Mouse (Mus musculus) fat pad, adult 2 months (tissue): ENCODE results near the gene Tardbp.

Experiments used
- DNase-seq: peaks from one replicate; pipeline ENCODE4 v3.0.0-alpha.2; 2011; ENCODE audit warnings: low read depth, low spot score; ENCODE audit errors: extremely low read depth

Tardbp gene

DNA sequence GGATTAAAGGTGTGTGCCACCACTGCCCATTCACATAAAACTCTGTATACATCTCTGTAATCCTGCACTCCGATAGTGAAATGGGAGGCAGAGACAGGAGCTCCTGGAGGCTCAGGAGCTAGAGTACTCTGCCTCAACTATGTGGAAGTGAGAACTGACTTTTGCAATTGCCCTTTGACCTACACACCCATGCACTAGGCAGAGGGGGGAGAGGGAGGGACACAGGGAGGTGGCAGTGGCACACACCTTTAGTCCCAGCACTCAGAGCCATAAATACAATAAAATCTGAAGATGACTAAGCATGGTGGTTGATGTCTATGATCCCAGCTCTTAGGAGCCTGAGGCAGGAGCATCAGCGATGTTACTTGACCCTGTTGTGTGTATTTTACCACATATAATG lies 12.6 kb upstream of the Tardbp start:
- no peak for DNase-seq

DNA sequence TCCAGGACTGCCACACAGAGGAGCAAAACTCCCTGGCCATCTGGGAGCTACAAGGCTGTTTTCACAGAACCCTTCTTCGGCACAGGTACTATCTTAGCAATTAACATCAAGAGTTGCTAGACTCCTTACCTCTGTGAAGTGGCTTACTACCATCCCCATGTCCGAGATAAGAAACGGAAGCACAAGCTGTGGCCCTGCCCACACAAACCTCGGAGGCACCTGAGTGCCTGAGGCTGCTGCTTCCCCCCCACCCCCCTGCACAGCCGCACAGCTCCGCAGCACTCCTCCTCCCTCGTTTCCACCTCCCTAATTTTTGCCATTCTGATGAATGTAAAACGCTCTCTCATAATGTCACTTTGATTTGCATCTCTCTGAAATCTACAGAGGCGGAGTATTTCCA lies 11.5 kb upstream of the Tardbp start:
- no peak for DNase-seq

DNA sequence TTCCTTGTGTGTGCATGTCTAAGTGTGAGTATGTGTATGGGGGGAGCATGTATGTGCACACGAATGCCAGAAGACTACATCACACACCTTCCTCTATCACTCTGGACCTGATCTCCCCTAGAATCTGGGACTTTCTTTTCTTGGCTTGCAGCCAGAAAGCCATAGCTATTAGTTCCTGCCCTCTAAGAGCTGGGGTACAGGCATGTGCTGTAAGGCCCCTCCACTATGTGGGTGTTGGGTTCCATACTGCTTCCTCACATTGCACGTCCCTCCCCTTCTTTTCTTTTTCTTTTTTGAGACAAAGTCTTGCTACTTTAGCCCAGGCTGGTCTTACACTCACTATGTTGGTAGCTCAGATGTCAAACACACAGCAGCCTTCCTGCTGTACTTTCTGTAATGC lies 8.5 kb upstream of the Tardbp start:
- no peak for DNase-seq

DNA sequence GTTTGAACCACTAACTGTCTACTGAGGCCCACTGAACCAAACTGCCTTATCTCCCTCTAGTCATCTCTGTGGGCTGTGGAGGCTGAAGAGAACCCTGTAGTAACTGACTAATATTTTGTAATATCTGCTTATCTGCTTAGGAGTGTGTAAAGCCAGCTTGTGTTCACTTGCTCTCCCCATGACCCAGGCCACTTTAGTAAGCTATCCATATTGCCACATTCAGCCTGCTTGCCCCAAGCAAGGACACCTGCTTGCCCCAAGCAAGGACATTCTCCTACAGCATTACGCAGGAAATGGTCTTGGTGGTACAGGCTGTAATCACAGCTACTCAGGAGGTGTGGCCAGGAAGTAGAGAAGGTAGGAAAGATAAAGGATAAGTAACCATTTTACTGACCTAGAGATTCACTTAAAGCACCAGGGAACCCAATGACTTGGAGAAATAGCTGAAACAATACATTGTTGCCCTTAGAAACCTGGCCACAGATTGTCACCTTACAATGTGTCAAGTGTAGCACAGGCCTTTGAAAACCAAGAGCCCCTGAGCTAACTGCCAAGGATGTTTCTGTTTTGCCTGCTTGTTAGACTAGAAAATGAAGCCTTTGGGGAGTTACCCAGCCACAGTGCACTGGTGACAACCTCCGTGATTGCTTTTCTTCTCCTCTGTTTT lies 6.7 kb upstream of the Tardbp start:
- DNase-seq: no peak

DNA sequence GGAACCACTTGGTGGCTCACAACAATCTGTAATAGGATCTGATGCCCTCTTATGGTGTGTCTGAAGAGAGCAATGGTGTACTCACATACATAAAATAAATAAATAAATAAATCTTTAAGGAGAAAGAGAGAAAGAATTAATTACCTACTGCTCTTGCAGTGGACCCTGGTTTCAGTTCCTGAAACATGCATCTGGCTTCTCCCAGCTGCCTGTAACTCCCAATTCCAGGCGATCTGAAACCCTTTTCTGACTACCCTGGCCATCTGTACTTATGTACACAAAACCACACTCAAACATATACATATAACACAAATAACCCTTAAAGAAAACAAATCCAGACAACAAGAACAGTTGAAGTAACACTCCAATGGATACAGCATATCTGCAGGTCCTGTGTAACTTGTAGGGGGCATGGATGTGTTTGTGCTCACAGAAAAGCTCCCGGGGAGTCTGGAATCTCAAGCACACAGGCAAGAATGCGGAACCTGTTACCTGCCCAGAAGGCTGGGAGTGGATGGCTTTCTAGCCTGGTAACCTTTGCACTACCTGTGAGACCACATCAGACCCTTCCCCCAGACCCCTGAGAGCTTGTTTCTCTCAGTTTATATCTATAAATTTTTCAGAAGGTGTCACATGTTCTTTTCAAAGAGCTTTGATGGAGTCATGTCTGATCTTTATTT lies 5.3 kb upstream of the Tardbp start:
- DNase-seq: no peak

DNA sequence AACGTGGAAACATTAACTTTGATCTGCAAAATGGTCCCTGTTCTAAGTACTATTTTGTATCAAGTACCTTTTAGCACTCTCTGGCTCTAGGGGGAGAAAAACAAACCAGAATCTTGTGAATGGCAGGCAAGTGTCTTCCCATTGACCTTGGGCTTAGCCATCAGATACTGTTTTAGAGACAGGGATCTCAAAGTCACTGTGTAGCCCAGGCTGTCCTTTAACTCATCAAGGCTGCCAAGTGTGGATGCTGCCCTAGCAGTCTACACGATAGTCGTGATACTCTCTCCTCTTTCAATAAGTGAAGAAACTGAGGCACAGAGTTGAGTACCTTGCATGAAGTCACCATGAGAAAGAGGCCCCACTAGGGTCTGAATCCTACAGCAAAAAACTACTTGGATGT lies 427 bp upstream of the Tardbp start:
- no peak for DNase-seq

DNA sequence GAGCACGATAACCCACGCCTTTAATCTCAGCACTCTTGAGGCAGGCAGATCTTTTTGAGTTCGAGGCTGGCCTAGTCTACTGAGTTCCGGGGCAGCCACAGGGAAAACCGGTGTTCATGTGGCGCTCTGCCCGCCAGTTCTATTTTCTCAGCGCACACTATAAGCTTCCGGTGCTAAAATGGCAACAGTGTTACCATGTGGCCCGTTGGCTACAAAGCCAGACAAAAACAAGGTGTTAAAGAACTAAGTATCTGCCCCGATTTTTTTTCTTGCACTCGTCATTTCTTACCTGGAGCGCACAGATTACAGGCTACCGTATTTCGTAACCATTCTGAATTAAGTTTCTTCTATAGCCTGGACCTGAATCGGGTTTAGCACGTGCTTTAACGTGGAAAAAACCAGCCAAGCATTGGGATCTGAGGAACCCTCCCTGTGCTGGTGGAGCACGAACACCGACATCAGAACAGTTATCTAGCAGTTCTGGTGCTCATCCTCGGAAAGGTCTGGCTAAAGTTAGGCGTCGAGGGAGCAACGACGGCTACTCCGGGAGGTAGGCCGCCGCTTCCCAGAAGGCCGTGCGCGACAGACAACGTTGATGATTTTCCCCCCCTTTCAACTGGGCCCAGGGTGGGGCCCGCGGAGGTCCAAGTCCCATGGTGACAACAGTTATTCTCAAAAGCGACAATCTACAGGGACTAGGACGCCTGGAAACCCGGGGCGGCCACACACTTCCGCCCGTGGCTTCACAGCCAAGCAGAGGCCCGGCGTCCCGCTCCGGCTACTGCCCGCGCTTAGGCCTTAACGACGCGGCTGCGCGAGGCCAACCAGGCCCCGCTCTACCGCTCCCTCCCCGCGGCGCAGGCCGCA lies 830 bp downstream of the Tardbp start:
- DNase-seq: no peak

DNA sequence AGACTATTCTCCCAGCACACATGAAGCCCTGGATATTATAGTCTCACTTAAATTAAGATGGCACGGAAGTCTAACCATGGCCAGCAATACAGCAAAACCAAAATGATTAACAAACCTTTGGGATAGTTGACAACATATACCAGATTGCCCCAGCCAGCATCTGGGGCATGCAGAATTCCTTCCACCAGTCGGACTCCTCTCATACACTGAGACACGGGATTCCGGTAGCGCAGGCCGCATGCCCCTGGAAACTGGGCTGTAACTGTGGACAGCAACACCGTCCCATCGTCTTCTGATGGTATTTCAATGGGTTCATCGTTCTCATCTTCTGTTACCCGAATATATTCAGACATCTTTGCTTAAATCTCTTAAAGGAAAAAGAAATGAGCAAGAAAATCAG lies 1.8 kb downstream of the Tardbp start:
- DNase-seq: no peak

DNA sequence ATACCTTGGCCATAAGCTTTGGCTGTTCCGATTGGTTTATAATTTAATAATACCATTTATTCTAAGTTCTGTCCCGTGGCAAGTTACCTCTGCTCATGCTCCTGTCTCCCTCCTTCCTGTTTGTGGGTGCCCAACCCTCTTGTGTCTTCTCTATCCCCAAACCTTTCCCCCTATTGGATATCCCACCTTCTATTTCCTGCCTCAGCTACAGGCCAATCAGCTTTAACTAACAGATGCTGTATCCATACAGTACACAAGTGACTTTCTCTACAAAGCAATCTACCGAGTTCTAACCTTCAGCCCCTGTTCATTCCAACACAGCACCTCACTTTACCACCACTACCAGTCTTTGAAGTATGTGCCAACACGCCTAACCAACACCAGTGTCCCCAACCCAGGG lies 3.2 kb downstream of the Tardbp start:
- no peak for DNase-seq

DNA sequence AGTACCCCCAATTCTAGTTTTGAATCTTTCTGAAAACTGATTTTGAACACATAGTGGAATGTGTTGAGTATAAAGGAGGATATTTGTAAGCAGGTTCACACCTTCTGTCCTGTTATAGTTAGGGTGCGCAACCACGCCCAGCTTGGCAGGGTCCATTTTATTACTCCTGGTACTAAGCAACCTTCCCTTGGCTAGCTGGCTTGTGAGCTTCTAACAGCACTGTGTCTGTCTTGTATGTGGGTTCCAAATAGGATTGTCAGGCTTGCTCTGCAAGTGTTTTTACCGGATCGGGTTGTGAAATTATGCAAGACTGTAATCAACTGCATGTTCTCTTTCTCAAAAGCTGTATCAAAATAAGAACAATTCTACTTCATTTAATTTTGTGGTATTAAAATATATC lies 4.3 kb downstream of the Tardbp start:
- DNase-seq: no peak

DNA sequence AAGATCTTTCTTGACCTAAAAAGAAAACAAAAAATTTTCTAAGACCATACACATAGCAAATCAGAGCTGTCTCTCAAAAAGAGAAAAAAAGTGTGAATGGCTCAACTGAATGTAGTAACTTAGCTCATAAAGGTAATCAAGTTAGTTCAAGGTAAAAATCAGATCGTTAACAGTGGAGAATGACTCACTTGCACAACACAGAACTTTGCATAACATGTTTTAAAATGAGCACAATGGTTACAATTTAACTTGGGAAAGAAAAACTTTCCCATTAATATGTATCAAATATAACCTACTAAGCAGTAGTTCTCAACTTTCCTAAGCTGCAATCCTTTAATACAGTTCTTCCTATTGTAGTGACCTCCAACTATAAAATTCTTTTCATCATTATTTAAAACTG lies 6.1 kb downstream of the Tardbp start:
- no peak for DNase-seq

DNA sequence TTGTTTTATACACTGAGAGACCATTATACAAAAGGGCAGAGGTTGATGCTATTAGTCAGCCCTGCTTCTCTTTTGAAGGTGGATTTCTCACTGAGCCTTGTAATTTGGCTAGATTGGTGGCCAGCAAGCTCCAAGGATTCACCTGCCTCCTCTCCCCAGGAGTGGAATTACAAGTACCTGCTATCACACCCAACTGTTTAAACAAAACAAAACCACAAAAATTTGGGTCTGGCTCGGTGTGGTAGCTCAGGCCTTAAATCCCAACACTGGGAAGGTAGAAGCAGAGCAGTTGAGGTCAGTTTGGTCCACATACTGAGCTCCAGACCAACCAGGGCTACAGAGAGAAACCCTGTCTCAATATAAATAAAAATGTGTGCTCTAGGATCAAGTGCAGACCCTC lies 7.0 kb downstream of the Tardbp start:
- no peak for DNase-seq

DNA sequence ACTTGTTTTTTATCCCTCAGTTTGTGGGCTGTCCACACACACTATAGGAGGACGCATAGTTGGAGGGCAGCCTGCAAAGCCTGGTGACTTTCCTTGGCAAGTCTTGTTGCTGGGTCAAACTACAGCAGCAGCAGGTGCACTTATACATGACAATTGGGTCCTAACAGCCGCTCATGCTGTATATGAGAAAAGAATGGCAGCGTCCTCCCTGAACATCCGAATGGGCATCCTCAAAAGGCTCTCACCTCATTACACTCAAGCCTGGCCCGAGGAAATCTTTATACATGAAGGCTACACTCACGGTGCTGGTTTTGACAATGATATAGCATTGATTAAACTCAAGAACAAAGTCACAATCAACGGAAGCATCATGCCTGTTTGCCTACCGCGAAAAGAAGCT lies 13.1 kb downstream of the Tardbp start:
- no peak for DNase-seq

DNA sequence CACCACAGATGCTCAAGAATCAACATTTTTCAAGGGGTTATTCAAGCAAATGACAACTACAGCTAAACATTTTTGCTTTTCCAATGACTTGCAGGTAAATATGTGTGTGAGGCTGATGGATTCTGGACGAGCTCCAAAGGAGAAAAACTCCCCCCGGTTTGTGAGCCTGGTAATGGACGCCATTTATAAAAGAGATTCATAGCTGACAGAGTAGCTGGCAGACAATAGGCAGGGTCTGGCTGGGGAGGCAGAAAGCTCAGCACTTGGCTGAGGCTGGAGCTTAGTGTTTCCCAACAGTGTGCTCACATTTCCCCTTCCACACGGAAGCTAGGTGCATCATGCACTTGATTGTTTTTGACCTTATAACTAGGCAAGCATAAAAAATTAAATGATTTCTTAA lies 14.3 kb downstream of the Tardbp start:
- no peak for DNase-seq

DNA sequence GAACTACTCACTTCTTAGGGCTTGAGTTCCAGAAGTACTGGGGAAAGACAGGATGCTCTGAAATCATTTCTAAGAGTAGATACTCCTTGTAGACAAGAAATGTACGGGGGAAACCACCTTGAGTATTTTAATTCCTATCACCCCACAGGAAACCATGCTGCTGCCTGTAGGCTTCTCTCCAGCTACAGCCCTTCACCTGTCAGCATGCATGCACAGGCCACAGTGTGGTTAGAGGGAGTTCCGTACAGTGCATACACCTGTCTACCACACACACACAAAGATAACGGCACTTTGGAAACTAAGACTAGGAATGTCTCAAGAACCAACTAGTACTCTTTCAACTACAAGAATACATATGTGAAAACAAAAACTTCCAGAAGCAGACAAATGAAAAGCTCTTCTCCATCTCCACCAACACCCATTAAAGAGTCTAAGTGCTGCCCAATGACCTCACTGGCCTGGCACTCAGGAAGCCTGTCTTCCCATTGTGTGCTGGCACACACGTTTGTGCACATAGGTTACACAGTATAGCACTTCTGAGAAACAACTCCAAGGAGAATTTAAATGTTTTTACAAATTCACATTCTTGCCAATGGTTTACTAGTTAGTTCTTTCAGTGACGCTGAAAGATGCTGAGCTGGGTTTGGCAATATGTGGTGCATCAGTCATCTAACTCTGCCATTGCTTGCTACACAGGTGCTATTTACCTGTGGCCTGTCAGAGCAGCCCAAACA lies 16.0 kb downstream of the Tardbp start:
- no peak for DNase-seq

DNA sequence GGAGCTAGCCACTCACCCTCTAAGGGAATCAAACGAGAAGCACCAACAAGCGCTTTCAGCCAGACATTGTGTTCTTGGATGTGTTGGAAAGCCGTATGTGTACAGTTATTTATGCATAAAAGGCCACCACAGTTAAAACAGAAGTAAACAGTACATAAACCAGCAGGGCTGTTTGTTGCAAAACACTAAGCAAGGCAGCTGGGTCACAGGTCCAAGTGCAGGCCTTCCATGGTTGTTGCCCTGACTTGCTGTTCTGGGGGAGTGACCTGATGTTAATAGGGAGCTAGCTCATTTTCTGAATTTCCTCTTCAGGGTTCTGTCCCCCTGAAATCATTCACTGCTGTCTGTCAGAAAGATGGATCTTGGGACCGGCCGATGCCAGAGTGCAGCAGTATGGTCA lies 17.0 kb downstream of the Tardbp start:
- DNase-seq: no peak

DNA sequence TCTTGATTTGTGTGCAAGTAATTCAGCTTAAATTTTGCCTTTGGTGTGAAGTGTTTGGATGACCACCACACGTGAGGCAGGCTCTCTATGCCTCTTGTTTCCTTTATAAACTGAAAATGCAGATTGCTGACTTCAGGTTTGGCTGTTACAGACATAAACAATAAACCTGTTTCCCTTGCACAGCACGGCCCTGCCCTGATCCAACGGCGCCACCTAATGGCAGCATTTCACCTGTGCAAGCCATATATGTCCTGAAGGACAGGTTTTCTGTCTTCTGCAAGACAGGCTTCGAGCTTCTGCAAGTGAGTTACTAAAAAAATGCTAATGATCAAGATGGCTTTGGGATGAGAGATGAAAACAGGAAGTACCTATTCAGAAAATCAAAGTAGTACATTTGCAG lies 19.1 kb downstream of the Tardbp start:
- DNase-seq: no peak

DNA sequence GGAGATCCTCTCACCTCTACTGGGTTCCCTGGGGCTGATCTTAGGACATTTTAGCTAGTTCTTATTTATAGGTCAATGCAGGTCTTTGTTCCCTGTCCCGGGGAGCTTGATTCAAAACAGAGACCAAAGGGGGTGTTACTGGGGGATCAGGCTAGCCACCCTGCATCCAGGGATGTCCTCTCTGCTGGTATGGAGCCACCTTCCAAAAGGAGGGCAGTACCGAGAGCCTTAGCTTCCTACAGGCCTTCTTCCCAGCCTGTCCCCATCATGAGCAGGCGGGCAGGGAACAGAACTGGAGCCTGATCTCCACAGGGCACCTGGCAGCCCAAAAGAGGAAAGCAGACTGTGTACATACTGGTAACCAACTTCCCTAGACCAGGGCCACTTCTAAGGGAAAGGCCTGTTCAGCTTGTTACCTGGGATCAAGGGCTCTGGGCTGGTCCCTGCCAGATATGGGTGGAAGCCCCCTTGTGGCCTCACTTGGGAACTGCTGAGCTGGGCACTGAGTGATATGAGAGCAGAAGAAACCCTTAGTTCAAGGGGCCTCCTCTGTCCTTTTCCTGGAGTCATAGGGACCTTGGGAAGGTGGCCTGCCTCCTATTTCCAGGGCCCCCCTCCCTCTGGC lies 22.2 kb downstream of the Tardbp start:
- DNase-seq: no peak

DNA sequence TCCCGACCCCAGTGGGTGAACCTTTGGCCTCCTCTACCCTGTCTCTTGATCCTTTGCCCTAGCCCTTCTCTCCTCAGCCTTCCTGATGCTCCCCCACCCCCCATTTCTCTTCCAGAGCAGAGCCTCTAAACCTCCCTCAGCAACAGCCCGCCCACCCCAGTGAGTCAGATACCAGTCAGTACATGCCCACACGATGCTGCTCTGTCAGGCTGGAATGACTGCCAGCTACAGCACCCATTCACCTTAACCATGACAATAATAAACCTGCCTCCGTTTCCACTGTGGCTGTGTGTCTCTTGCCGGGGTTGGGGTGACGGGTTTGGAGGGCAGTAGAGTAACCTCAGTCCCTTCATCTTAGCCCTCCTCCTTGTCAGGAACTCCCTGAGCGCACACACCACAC lies 22.7 kb downstream of the Tardbp start:
- no peak for DNase-seq

DNA sequence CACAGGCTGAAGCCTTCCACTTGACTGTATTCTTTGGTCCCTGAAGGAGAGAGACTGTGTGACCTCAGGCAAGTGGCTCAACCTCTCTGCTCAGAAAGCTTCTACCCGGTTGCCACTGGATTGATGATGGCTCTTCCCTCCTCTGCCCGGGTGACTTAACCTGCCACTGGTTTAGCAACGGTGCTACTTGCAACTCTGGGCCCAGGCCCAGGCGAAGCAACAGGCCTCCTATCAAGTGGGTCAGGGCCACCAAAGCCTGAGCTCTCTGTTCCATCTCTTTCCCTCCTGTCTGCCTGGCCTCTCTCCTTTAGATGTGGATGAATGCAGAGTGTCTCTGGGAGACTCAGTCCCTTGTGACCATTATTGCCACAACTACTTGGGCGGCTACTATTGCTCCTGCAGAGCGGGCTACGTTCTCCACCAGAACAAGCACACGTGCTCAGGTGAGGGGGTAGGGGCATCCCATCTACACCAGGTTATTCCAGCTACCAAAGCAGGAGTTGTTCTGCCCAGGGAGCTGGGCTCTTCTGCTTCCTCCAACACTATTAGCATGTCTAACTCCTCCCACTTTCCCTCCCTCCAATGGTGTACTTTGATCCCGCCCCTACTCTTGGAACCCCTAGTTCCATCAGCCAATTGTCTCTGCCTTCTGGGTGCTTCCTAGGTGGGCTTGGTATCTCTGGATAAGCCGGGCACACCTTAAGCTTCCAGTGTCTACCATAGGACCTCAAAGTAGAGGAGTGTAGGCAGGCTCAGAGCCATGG lies 23.3 kb downstream of the Tardbp start:
- DNase-seq: no peak
